Mouse (Mus musculus) cortical plate, adult 2 months (tissue): ENCODE measurements at regions not wholly inside any gene's neighbourhood (a gene's known extent, or its start where the extent isn't known, plus 50 kb on each side); places are given as distances from the start of the nearest gene placed in this dataset.

ENCODE experiments used
- CTCF ChIP-seq: fragments of 200-500 bp; IDR thresholded peaks from 2 replicates; pipeline ENCODE4 v1.5.1; 2011; ENCODE audit warnings: mild to moderate bottlenecking, control low read depth, low read length; ENCODE audit not compliant: insufficient read depth; ENCODE audit errors: extremely low read depth
- POLR2A ChIP-seq: fragments of 200-500 bp; IDR thresholded peaks from 2 replicates; pipeline ENCODE4 v1.6.1; 2011; ENCODE audit warnings: mild to moderate bottlenecking, low read length, control low read depth; ENCODE audit not compliant: insufficient read depth; ENCODE audit errors: extremely low read depth

DNA sequence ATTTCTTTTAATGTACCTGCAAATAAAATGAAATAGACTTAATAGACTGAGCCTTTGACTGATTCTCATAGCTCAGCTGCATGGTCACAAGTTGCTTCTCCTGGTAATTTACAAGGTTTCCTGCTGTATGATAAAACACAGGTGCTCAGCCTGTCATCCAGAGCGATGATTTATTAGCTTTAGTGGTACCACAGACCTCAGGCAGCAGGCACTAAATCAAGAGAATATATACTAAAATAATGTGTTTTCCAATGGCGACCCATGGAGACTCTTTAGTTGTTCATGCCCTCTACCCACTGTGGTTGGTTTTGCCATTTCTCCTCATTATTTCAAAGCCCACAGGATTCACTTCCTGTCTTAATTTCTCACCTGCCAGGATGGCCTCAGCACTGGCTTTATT lies 207.0 kb downstream of the D3Ertd751e start:
- TF ChIP-seq CTCF (no peak), POLR2A (no peak)
